Comparison of ENCODE assay signal across 11 mouse cellular contexts in genomic region chr12:4558475-4559279, GRCm38 (mm10). TPM values are rescaled to one million over a fixed set of nuclear protein-coding genes. Genes with fewer than 3 reads are reported as not detected.
DNase-seq lines count a peak whose midpoint lies in the region; ATAC-seq and TF ChIP-seq lines count a peak whose summit lies in the region.
"Had no signal": no experiment of that assay in that cellular context is flagged by ENCODE, and none has a peak within 500 bp of the region (broad histone marks: within the 10 kb centered on the region; RNA-seq: fewer than 3 reads in every experiment).

No protein-coding gene starts in this region.

- peak; percentile 92 for DNase-seq in ZHBTc4 (ENCODE audit: low read depth, low spot score)
- DNase-seq in kidney, adult 18-20 months, result peak; percentile 37
- DNase-seq in urinary bladder, adult 2 months (ENCODE audit: low spot score), result no peak
- DNase-seq: cerebellum, postnatal 25 days had no signal

- H3K4me1 ChIP-seq in neural tube, embryonic 15.5 days, result no peaks in the 10 kb centered on the region
- H3K4me1 ChIP-seq: hindbrain, embryonic 15.5 days; midbrain, embryonic 12.5 days had no signal

- H3K4me3 ChIP-seq in myocyte, result no peak overlapping the region
- no peak overlapping the region for H3K4me3 ChIP-seq in neural tube, embryonic 15.5 days (replicated peaks)
- H3K4me3 ChIP-seq: hindbrain, embryonic 15.5 days; midbrain, embryonic 12.5 days had no signal

- peak; percentile 20 for ATAC-seq in CD4-positive, CD25-positive, alpha-beta regulatory T cell, adult 4 months
- ATAC-seq in activated CD4-positive, CD25-positive, alpha-beta regulatory T cell, adult 4 months, result no peak
- no peak for ATAC-seq in neural tube, embryonic 15.5 days (ENCODE audit: low FRiP score)

- H3K27ac ChIP-seq in neural tube, embryonic 15.5 days (replicated peaks), result no peak overlapping the region
- H3K27ac ChIP-seq: hindbrain, embryonic 15.5 days; midbrain, embryonic 12.5 days had no signal

- 81% methylated on average over 9 of the region's 9 CpGs for WGBS in neural tube, embryonic 15.5 days

- H3K36me3 ChIP-seq in myocyte (ENCODE audit: control insufficient read depth, insufficient read depth), result no peaks in the 10 kb centered on the region
- no peaks in the 10 kb centered on the region for H3K36me3 ChIP-seq in neural tube, embryonic 15.5 days
- H3K36me3 ChIP-seq: hindbrain, embryonic 15.5 days; midbrain, embryonic 12.5 days had no signal

- H3K27me3 ChIP-seq in myocyte (ENCODE audit: control insufficient read depth, insufficient read depth, insufficient read length), result no peaks in the 10 kb centered on the region
- no peaks in the 10 kb centered on the region for H3K27me3 ChIP-seq in neural tube, embryonic 15.5 days (replicated peaks)
- H3K27me3 ChIP-seq: hindbrain, embryonic 15.5 days; midbrain, embryonic 12.5 days had no signal

- no peak for TF ChIP-seq POLR2A in myocyte (IDR thresholded peaks at IDR 0.05; ENCODE audit: insufficient read length, low read depth)

- no peaks in the 10 kb centered on the region for H3K79me2 ChIP-seq in myocyte (ENCODE audit: control insufficient read depth, insufficient read depth)

- H3K4me2 ChIP-seq in myocyte (ENCODE audit: low read depth), result peak overlapping the region; percentile 20
- no peak overlapping the region for H3K4me2 ChIP-seq in neural tube, embryonic 15.5 days
- H3K4me2 ChIP-seq: hindbrain, embryonic 15.5 days; midbrain, embryonic 12.5 days had no signal

- H3K9ac ChIP-seq in neural tube, embryonic 15.5 days (replicated peaks), result no peak overlapping the region
- H3K9ac ChIP-seq: hindbrain, embryonic 15.5 days; midbrain, embryonic 12.5 days had no signal

- no peak overlapping the region for H3ac ChIP-seq in myocyte (ENCODE audit: control insufficient read depth, insufficient read length)

- H3K9me3 ChIP-seq in neural tube, embryonic 15.5 days (replicated peaks), result no peaks in the 10 kb centered on the region
- H3K9me3 ChIP-seq: hindbrain, embryonic 15.5 days; midbrain, embryonic 12.5 days had no signal

TF ChIP-seq in myocyte, 11 proteins besides CTCF, POLR2A, EP300 and RAD21:
- TF ChIP-seq E2F4 (IDR thresholded peaks at IDR 0.05; ENCODE audit: insufficient read depth) (no peak), CEBPB (IDR thresholded peaks at IDR 0.05; ENCODE audit: insufficient read depth, poor library complexity, severe bottlenecking) (peak; percentile 56; the same call in 1 of the 2 replicates)

RNA-seq across cellular contexts. Expression of gene Itsn2, which starts 33.8 kb away (rescaled TPM):
- 10 to 100 TPM; 57.4 to 59.2 TPM for polyA plus RNA-seq in CD4-positive, CD25-positive, alpha-beta regulatory T cell, adult 4 months (2017; shearing (Covaris generic))
- polyA plus RNA-seq in myocyte (2012; fragmentation: generic; extraction: Trizol), result 8.4 TPM
- polyA plus RNA-seq in activated CD4-positive, CD25-positive, alpha-beta regulatory T cell, adult 4 months (2017; shearing (Covaris generic)), result 10 to 100 TPM; 49.0 to 54.6 TPM
- 22.4 and 25.1 TPM in 2 replicates for polyA plus RNA-seq in neural tube, embryonic 15.5 days (2015; fragmentation: Nextera tagmentation; extraction: Ambion mirVana)
- 38.3 and 43.5 TPM in 2 replicates for polyA plus RNA-seq in urinary bladder, adult 2 months (2012; rRNA removed)

RNA-seq across cellular contexts. Expression of gene Gm3625, which starts 34.0 kb away (rescaled TPM):
- not detected for polyA plus RNA-seq in CD4-positive, CD25-positive, alpha-beta regulatory T cell, adult 4 months (2017; shearing (Covaris generic))
- not detected for polyA plus RNA-seq in myocyte (2012; fragmentation: generic; extraction: Trizol)
- polyA plus RNA-seq in activated CD4-positive, CD25-positive, alpha-beta regulatory T cell, adult 4 months (2017; shearing (Covaris generic)), result not detected
- polyA plus RNA-seq in neural tube, embryonic 15.5 days (2015; fragmentation: Nextera tagmentation; extraction: Ambion mirVana), result not detected in 2 replicates
- polyA plus RNA-seq in urinary bladder, adult 2 months (2012; rRNA removed), result not detected in 2 replicates
- polyA plus RNA-seq: hindbrain, embryonic 15.5 days; midbrain, embryonic 12.5 days; stomach, embryonic 14.5 days had no signal

Comparison
In these comparisons a context has a peak if more than half of its experiments do, and no peak if none do; other contexts are left out.
1. RNA of gene Gm3625, which starts 34.0 kb away (polyA plus RNA-seq): not detected in neural tube, embryonic 15.5 days; not detected in CD4-positive, CD25-positive, alpha-beta regulatory T cell, adult 4 months, not detected in myocyte (single experiment), not detected in activated CD4-positive, CD25-positive, alpha-beta regulatory T cell, adult 4 months and not detected in urinary bladder, adult 2 months; every median in the first group is over 10 times any median in the second.